Mouse (Mus musculus) brain, adult 2 months (tissue): ENCODE measurements around the gene Tspan1.

Source experiments
- DNase-seq: peaks from one replicate; pipeline ENCODE4 v3.0.0; 2011; ENCODE audit warnings: low read depth, low spot score

Gene Tspan1

GRCm38 (mm10) chr4:116127956-116128355 is 39.4 kb downstream of the Tspan1 start:
- DNase-seq: no peak

DNA sequence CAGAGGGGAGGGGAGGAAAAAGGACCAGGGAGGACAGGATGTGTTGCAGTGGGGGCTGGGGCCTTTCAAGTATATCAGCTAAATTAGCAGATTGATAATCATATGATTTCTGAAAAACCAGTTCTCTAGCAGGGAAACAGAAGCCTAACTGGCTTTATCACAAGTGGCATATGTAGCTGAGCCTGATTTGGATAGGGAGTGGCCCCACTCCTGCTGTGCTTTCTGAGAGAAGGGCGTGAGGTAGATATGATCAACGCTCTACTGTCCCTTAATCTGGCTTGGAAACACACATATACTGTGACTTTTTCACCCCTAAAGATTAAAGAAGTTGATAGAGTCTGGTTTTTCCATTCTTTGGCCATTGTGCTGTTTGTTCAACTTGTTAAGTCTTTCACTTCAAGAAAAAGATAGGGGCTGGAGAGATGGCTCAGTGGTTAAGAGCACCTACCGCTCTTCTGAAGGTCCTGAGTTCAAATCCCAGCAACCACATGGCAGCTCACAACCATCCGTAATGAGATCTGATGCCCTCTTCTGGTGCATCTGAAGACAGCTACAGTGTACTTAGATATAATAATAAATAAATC is 41.5 kb downstream of the Tspan1 start:
- DNase-seq: no peak

DNA sequence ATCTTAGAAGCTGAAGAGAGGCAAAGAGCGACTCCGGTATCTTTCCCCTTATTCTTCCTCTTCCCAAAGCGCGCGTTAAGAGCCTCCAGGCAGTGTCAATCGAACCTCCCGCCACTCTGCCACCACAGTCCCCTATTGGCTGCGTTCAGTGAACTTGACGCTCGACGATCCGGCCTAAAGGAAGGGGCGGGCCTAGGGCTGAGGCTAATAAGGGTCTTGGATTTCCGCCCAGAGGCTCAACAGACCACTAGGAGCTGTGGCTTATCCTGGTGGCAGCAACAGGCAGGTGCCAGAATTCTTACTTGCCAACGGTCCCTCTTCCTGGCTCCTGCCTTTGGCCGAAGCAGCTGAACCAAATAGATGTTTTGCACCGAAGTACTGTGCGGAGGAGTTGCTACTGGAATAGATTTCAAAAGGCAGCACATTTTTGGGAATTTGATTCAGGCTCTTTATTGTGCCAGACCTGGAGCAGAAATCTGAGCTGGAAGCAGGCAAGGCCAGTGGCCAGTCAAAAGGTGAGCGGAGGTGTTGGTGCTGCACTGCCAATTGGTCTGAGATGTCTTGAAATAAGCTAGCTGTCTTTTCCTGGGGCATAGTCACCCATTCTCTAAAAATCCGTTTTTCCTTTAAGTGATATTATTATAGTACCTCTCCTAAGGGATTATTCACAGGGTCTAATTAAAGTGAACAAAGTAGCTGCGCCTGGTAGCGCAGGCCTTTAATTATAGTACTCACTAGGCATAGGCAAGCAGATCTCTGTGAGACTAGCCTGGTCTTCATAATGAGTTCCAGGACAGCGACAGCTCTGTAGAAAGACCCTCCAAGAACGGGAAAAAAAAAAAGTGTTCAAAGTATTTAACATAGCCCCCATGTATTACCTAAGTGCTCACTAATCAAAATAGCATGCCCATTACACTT is 43.5 kb downstream of the Tspan1 start, which contains the start of the genes Rad54l and Pomgnt1:
Gene Rad54l (minus strand): TSS at position 89 of the 918 bp plus-strand sequence.
Gene Pomgnt1 (plus strand): TSS at position 239 of the 918 bp plus-strand sequence.
- DNase-seq: peak; percentile 95

GRCm38 (mm10) chr4:116122762-116123161 is 44.6 kb downstream of the Tspan1 start:
- DNase-seq: no peak
